Mouse (Mus musculus): Measurements from ENCODE around the gene Olfr986.

Gene Olfr986

DNA sequence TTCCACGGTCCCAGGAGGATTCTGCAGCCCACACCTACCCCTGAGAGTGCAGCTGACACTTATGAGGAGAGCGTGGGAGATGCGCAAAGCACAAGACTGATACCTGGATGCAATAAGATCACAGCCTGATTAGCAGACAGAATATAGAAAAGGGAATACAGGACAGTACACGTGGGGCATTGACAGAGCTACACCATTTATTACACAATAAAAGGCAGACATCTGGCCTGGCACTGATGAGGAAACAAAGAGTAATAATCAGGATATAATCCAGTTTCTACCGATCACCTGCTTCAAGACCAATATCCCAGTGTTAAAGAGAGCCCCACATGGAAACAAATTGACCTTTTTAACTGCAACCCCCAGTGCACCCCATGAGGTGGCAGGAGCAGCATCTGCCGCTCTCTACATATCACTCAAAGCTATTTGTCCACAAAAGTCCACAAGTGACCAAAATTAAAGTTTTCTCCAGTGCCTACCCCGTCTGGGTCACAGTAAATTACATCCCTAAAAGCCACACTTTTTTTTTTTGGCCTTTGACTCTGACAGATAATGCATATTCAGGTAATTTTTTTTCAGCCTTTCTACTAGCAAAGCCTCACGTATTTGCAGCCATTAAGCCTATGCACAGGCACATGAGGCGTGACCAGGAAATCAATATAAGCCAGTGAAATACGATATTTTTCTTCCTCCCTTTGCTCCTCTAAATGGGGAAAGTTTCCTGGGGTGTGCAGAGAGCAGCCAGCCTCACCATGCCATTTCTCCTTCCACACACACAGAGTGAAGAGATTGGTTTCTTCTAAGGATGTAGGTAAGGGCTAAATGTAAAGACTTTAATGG is 53.7 kb downstream of the Olfr986 start:
- DNase-seq (ENCODE audit: low spot score) = no peak

DNA sequence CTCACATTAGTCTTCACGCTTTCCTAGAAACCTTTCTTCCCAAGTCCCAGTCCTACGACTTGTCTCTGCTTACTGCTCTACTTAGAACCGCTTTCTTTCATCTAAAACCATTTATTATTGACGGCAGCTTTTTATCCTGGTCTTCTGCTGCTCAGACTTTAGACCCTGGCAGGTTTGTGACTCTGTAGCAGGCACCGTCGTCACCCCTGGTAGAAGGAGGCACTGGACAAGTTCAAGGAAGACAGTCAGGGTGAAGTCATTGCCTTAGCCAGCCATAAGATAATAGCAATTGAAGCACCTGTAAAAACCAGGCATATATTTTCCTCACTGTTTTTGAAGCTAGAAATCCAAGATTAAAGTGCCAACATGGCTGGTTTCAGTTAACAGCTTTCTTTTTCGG is 54.5 kb downstream of the Olfr986 start:
- DNase-seq (ENCODE audit: low spot score) = no peak

Data from testis, postnatal 14 days (tissue).